Mouse (Mus musculus): ENCODE measurements around the gene Gtf2b. TPM values are rescaled to one million over a fixed set of nuclear protein-coding genes. Genes with fewer than 3 reads are reported as not detected.

Gene Gtf2b
- total and polyA plus RNA-seq, 2 experiments from 2014 or later, result 29.5 to 45.6 TPM

GRCm38 (mm10) chr3:142757841-142758240 lies 7.0 kb upstream of the Gtf2b start:
- no peak for TF ChIP-seq CTCF (IDR thresholded peaks at IDR 0.05)

GRCm38 (mm10) chr3:142758593-142758992 lies 6.3 kb upstream of the Gtf2b start:
- Histone ChIP-seq H3K27ac (ENCODE audit: low read depth, low read length) (no peak overlapping the region), H3K9ac (replicated peaks; ENCODE audit: low read length, poor library complexity, severe bottlenecking) (no peak overlapping the region), H3K4me1 (ENCODE audit: insufficient read depth, low read length) (no peaks in the 10 kb centered on the region), H3K36me3 (ENCODE audit: insufficient read depth, low read length) (no peaks in the 10 kb centered on the region), H3K4me3 (ENCODE audit: low read depth, low read length) (no peak overlapping the region), H3K4me2 (ENCODE audit: low read depth, low read length, poor library complexity, severe bottlenecking) (no peak overlapping the region), H3K9me3 (ENCODE audit: low read length) (no peaks in the 10 kb centered on the region), H3K27me3 (ENCODE audit: insufficient read depth, low read length) (no peaks in the 10 kb centered on the region; the same call in 1 of the 2 replicates)
- TF ChIP-seq CTCF (IDR thresholded peaks at IDR 0.05), result no peak
- ATAC-seq (ENCODE audit: low FRiP score), result no peak
- no peak for DNase-seq (ENCODE audit: low spot score)
- WGBS, result 87% methylated on average over 7 of the region's 7 CpGs

More at GRCm38 (mm10) chr3:142757841-142758240, 7.0 kb upstream of the Gtf2b start:
- Histone ChIP-seq H3K9me3 (ENCODE audit: low read length) (no peaks in the 10 kb centered on the region), H3K27me3 (ENCODE audit: insufficient read depth, low read length) (no peaks in the 10 kb centered on the region; the same call in 1 of the 2 replicates), H3K27ac (ENCODE audit: low read depth, low read length) (no peak overlapping the region), H3K4me1 (ENCODE audit: insufficient read depth, low read length) (no peaks in the 10 kb centered on the region), H3K36me3 (ENCODE audit: insufficient read depth, low read length) (no peaks in the 10 kb centered on the region), H3K4me3 (ENCODE audit: low read depth, low read length) (no peak overlapping the region), H3K9ac (replicated peaks; ENCODE audit: low read length, poor library complexity, severe bottlenecking) (no peak overlapping the region), H3K4me2 (ENCODE audit: low read depth, low read length, poor library complexity, severe bottlenecking) (no peak overlapping the region)
- no peak for ATAC-seq (ENCODE audit: low FRiP score)
- 64% methylated on average over 12 of the region's 12 CpGs for WGBS
- no peak for DNase-seq (ENCODE audit: low spot score)

- no peaks in the 10 kb centered on the region for H3K4me1 ChIP-seq (ENCODE audit: insufficient read depth, low read length)
- H3K27ac ChIP-seq (ENCODE audit: low read depth, low read length), result no peak overlapping the region
- no peak overlapping the region for H3K9ac ChIP-seq (replicated peaks; ENCODE audit: low read length, poor library complexity, severe bottlenecking)
- no peak for ATAC-seq (ENCODE audit: low FRiP score)
- H3K9me3 ChIP-seq (ENCODE audit: low read length), result no peaks in the 10 kb centered on the region
- no peaks in the 10 kb centered on the region for H3K36me3 ChIP-seq (ENCODE audit: insufficient read depth, low read length)
- no peaks in the 10 kb centered on the region; the same call in 1 of the 2 replicates for H3K27me3 ChIP-seq (ENCODE audit: insufficient read depth, low read length)
- DNase-seq (ENCODE audit: low spot score), result no peak
- no peak for TF ChIP-seq CTCF (IDR thresholded peaks at IDR 0.05)
- H3K4me3 ChIP-seq (ENCODE audit: low read depth, low read length), result no peak overlapping the region
- WGBS, result 72% methylated on average over 6 of the region's 6 CpGs
- no peak overlapping the region for H3K4me2 ChIP-seq (ENCODE audit: low read depth, low read length, poor library complexity, severe bottlenecking)
These were observed 4.5 kb upstream of the Gtf2b start for GRCm38 (mm10) chr3:142760356-142760755.

- Histone ChIP-seq H3K9me3 (ENCODE audit: low read length) (no peaks in the 10 kb centered on the region), H3K9ac (replicated peaks; ENCODE audit: low read length, poor library complexity, severe bottlenecking) (peak overlapping the region; percentile 74), H3K4me2 (ENCODE audit: low read depth, low read length, poor library complexity, severe bottlenecking) (peak overlapping the region; percentile 80), H3K27me3 (ENCODE audit: insufficient read depth, low read length) (no peaks in the 10 kb centered on the region), H3K4me3 (ENCODE audit: low read depth, low read length) (peak overlapping the region; percentile 62), H3K27ac (ENCODE audit: low read depth, low read length) (no peak overlapping the region), H3K4me1 (ENCODE audit: insufficient read depth, low read length) (peaks cover 6% of the 10 kb centered on the region; the same call in 1 of the 2 replicates), H3K36me3 (ENCODE audit: insufficient read depth, low read length) (no peaks in the 10 kb centered on the region)
- no peak for TF ChIP-seq CTCF (IDR thresholded peaks at IDR 0.05)
- 27% methylated on average over 10 of the region's 10 CpGs for WGBS
- ATAC-seq (ENCODE audit: low FRiP score) (no peak), DNase-seq (ENCODE audit: low spot score) (no peak)
These were observed 927 bp downstream of the Gtf2b start for GRCm38 (mm10) chr3:142765778-142766165.

- H3K36me3 ChIP-seq (ENCODE audit: insufficient read depth, low read length), result no peaks in the 10 kb centered on the region
- peaks cover 6% of the 10 kb centered on the region; the same call in 1 of the 2 replicates for H3K4me1 ChIP-seq (ENCODE audit: insufficient read depth, low read length)
- no peaks in the 10 kb centered on the region for H3K27me3 ChIP-seq (ENCODE audit: insufficient read depth, low read length)
- H3K9ac ChIP-seq (replicated peaks; ENCODE audit: low read length, poor library complexity, severe bottlenecking), result no peak overlapping the region
- WGBS, result 98% methylated on average over 6 of the region's 6 CpGs
- no peak overlapping the region for H3K4me3 ChIP-seq (ENCODE audit: low read depth, low read length)
- no peak overlapping the region for H3K4me2 ChIP-seq (ENCODE audit: low read depth, low read length, poor library complexity, severe bottlenecking)
- ATAC-seq (ENCODE audit: low FRiP score) (no peak), DNase-seq (ENCODE audit: low spot score) (no peak)
- TF ChIP-seq CTCF (IDR thresholded peaks at IDR 0.05), result no peak
- no peaks in the 10 kb centered on the region for H3K9me3 ChIP-seq (ENCODE audit: low read length)
- H3K27ac ChIP-seq (ENCODE audit: low read depth, low read length), result no peak overlapping the region
These were observed 3.7 kb downstream of the Gtf2b start for GRCm38 (mm10) chr3:142768498-142768897.

- 76% methylated on average over 1 of the region's 1 CpGs for WGBS
- ATAC-seq (ENCODE audit: low FRiP score), result no peak
These were observed 5.7 kb downstream of the Gtf2b start for GRCm38 (mm10) chr3:142770518-142770917.

More at GRCm38 (mm10) chr3:142770518-142770917, 5.7 kb downstream of the Gtf2b start:
- Histone ChIP-seq H3K4me1 (ENCODE audit: insufficient read depth, low read length) (peaks cover 6% of the 10 kb centered on the region; the same call in 1 of the 2 replicates), H3K36me3 (ENCODE audit: insufficient read depth, low read length) (no peaks in the 10 kb centered on the region), H3K4me2 (ENCODE audit: low read depth, low read length, poor library complexity, severe bottlenecking) (no peak overlapping the region), H3K4me3 (ENCODE audit: low read depth, low read length) (no peak overlapping the region), H3K9ac (replicated peaks; ENCODE audit: low read length, poor library complexity, severe bottlenecking) (no peak overlapping the region), H3K27me3 (ENCODE audit: insufficient read depth, low read length) (no peaks in the 10 kb centered on the region), H3K9me3 (ENCODE audit: low read length) (no peaks in the 10 kb centered on the region), H3K27ac (ENCODE audit: low read depth, low read length) (no peak overlapping the region)
- no peak for DNase-seq (ENCODE audit: low spot score)
- no peak for TF ChIP-seq CTCF (IDR thresholded peaks at IDR 0.05)
